ENCODE assay signal across 34 mouse cellular contexts in genomic region chr6:88188148-88188547, GRCm38 (mm10). TPM values are rescaled to one million over a fixed set of nuclear protein-coding genes. Genes with fewer than 3 reads are reported as not detected.
A peak's percentile ranks its signal among the peaks of the same experiment; 100 is the strongest.
DNase-seq lines count a peak whose midpoint lies in the region; ATAC-seq and TF ChIP-seq lines count a peak whose summit lies in the region.
"Had no signal": no experiment of that assay in that cellular context is flagged by ENCODE, and none has a peak within 500 bp of the region (broad histone marks: within the 10 kb centered on the region; RNA-seq: fewer than 3 reads in every experiment).

No protein-coding gene starts in this region.

- H3K9me3 ChIP-seq in forebrain, postnatal 0 days (ENCODE audit: low read length): no peaks in the 10 kb centered on the region
- H3K9me3 ChIP-seq in forebrain, embryonic 10.5 days: no peaks in the 10 kb centered on the region
- H3K9me3 ChIP-seq: embryonic facial prominence, embryonic 13.5 days; heart, embryonic 13.5 days; limb, embryonic 15.5 days; liver, embryonic 15.5 days had no signal

- H3K4me1 ChIP-seq in forebrain, postnatal 0 days (ENCODE audit: insufficient read depth): 0 out of 2 replicates have a peak, but pooled peaks cover 2% of the 10 kb centered on the region
- peaks cover 23% of the 10 kb centered on the region for H3K4me1 ChIP-seq in forebrain, embryonic 10.5 days
- peaks cover 9% of the 10 kb centered on the region for H3K4me1 ChIP-seq in lung, adult 2 months (ENCODE audit: control insufficient read depth, insufficient read depth, low read length)

- peak; percentile 75 for DNase-seq in forebrain, postnatal 0 days
- no peak for DNase-seq in forebrain, embryonic 10.5 days (ENCODE audit: extremely low spot score, low spot score)
- peak; percentile 34 for DNase-seq in left cerebral cortex, adult 11 months (ENCODE audit: low spot score)
- DNase-seq in left cerebral cortex, adult 2 months (ENCODE audit: extremely low spot score in 1 of 2, low spot score in 2 of 2): no peak
- peak; percentile 83 for DNase-seq in brain, adult 2 months (ENCODE audit: low read depth, low spot score)
- peak; percentile 63 to 73 for DNase-seq in right cerebral cortex, postnatal 10 days (ENCODE audit: low spot score in 2 of 2)
- no peak for DNase-seq in lung, adult 2 months
- DNase-seq: adrenal gland, postnatal 36 days; cerebellum, adult 11-12 months; cerebellum, postnatal 25 days; gastrocnemius, postnatal 14 days; heart, adult 18-20 months; heart, postnatal 14 days; kidney, postnatal 25 days; thymus, postnatal 14 days had no signal

- peaks cover 50% of the 10 kb centered on the region for H3K27me3 ChIP-seq in forebrain, postnatal 0 days (ENCODE audit: insufficient read depth, low read length)
- peaks cover 76% of the 10 kb centered on the region for H3K27me3 ChIP-seq in forebrain, embryonic 10.5 days (ENCODE audit: poor library complexity, severe bottlenecking)
- H3K27me3 ChIP-seq: Patski had no signal

- ATAC-seq in forebrain, postnatal 0 days: no peak
- ATAC-seq: intestine, postnatal 0 days; midbrain, embryonic 16.5 days; Patski had no signal

- WGBS in forebrain, postnatal 0 days: 57% methylated on average over 6 of the region's 6 CpGs
- WGBS in forebrain, embryonic 10.5 days: 81% methylated on average over 6 of the region's 6 CpGs
- 74% methylated on average over 6 of the region's 6 CpGs for WGBS in lung, adult 2 months

- no peak for TF ChIP-seq CTCF in forebrain, postnatal 0 days (IDR thresholded peaks at IDR 0.05; ENCODE audit: low read depth)
- TF ChIP-seq CTCF in left cerebral cortex, adult 2 months (IDR thresholded peaks at IDR 0.05): no peak
- TF ChIP-seq CTCF in lung, adult 2 months (IDR thresholded peaks at IDR 0.05; ENCODE audit: insufficient read depth, low read length): no peak

- H3K4me2 ChIP-seq in forebrain, postnatal 0 days (ENCODE audit: low read depth): no peak overlapping the region
- H3K4me2 ChIP-seq: embryonic facial prominence, embryonic 13.5 days; heart, embryonic 13.5 days; limb, embryonic 15.5 days; liver, embryonic 15.5 days had no signal

- no peak overlapping the region for H3K9ac ChIP-seq in forebrain, postnatal 0 days
- H3K9ac ChIP-seq: embryonic facial prominence, embryonic 13.5 days; heart, embryonic 13.5 days; limb, embryonic 15.5 days; liver, embryonic 15.5 days had no signal

- intact Hi-C loops in left cerebral cortex, adult 2 months (cut with DNase I): loop anchor here (2.0 to 5.0 kb wide), 4 partner anchors 63 to 314 kb away; no protein-coding TSS in a partner anchor

- no peak overlapping the region for H3K27ac ChIP-seq in forebrain, postnatal 0 days (ENCODE audit: low read depth, low read length)
- H3K27ac ChIP-seq in forebrain, embryonic 10.5 days: no peak overlapping the region
- no peak overlapping the region for H3K27ac ChIP-seq in left cerebral cortex, adult 2 months
- H3K27ac ChIP-seq: embryonic facial prominence, embryonic 13.5 days; heart, embryonic 13.5 days; limb, embryonic 15.5 days; liver, embryonic 15.5 days had no signal

- no peaks in the 10 kb centered on the region for H3K36me3 ChIP-seq in forebrain, postnatal 0 days (ENCODE audit: insufficient read depth)
- H3K36me3 ChIP-seq in forebrain, embryonic 10.5 days (replicated peaks): no peaks in the 10 kb centered on the region
- H3K36me3 ChIP-seq: embryonic facial prominence, embryonic 13.5 days; heart, embryonic 13.5 days; limb, embryonic 15.5 days; liver, embryonic 15.5 days had no signal

- H3K4me3 ChIP-seq in forebrain, postnatal 0 days (ENCODE audit: low read depth, low read length): no peak overlapping the region
- H3K4me3 ChIP-seq in forebrain, embryonic 10.5 days: no peak overlapping the region
- H3K4me3 ChIP-seq in left cerebral cortex, adult 2 months: no peak overlapping the region
- no peak overlapping the region for H3K4me3 ChIP-seq in lung, adult 2 months (replicated peaks; ENCODE audit: extremely low read depth, low read depth, low read length)
- H3K4me3 ChIP-seq: embryonic facial prominence, embryonic 13.5 days; erythroblast, embryonic 14.5 days; heart, embryonic 13.5 days; limb, embryonic 15.5 days; liver, embryonic 15.5 days; myocyte had no signal

- no peak for TF ChIP-seq POLR2A in lung, adult 2 months (IDR thresholded peaks at IDR 0.05; ENCODE audit: borderline replicate concordance, extremely low read depth, low read depth, low read length)

RNA-seq across cellular contexts. Expression of gene Gata2, which starts 5.5 kb away (rescaled TPM):
- 1.2 and 2.3 TPM in 2 replicates for total RNA-seq in forebrain, postnatal 0 days (2014; rRNA removed)
- 4.6 and 5.6 TPM in 2 replicates for polyA plus RNA-seq in forebrain, postnatal 0 days (2015; fragmentation: Nextera tagmentation; extraction: Ambion mirVana)
- 18.2 and 19.6 TPM in 2 replicates for polyA plus RNA-seq in forebrain, embryonic 10.5 days (2016; fragmentation: Nextera tagmentation; extraction: Ambion mirVana)
- total RNA-seq in left cerebral cortex, adult 2 months (2021): 1 to 10 TPM; 8.4 to 8.5 TPM
- polyA plus RNA-seq in lung, adult 2 months (2012; rRNA removed): 184 and 333 TPM in 2 replicates

RNA-seq across cellular contexts. Expression of gene Dnajb8, which starts 33.9 kb away (rescaled TPM):
- total RNA-seq in forebrain, postnatal 0 days (2014; rRNA removed): not detected in 2 replicates
- polyA plus RNA-seq in forebrain, postnatal 0 days (2015; fragmentation: Nextera tagmentation; extraction: Ambion mirVana): not detected in 2 replicates
- polyA plus RNA-seq in forebrain, embryonic 10.5 days (2016; fragmentation: Nextera tagmentation; extraction: Ambion mirVana): not detected in 2 replicates
- not detected for total RNA-seq in left cerebral cortex, adult 2 months (2021)
- polyA plus RNA-seq in lung, adult 2 months (2012; rRNA removed): not detected in 2 replicates
- total RNA-seq: adrenal gland, adult 18-20 months; adrenal gland, postnatal 36 days; ES-E14; gastrocnemius, postnatal 14 days; heart, adult 18-20 months; heart, postnatal 14 days; layer of hippocampus, postnatal 10 days; left cerebral cortex, postnatal 25 days; megakaryocyte-erythroid progenitor cell, adult 5-6 weeks had no signal
- polyA plus RNA-seq: embryonic facial prominence, embryonic 13.5 days; erythroblast, embryonic 14.5 days; heart, embryonic 13.5 days; hindbrain, embryonic 11.5 days; intestine, postnatal 0 days; kidney, embryonic 14.5 days; limb, embryonic 15.5 days; liver, embryonic 15.5 days; lung, embryonic 16.5 days; midbrain, embryonic 16.5 days; myocyte; neural tube, embryonic 14.5 days; Patski; spleen, adult 2 months had no signal

Comparison
In these comparisons a context has a peak if more than half of its experiments do, and no peak if none do; other contexts are left out.
1. DNase-seq: peak in forebrain, postnatal 0 days (single experiment), left cerebral cortex, adult 11 months (single experiment), brain, adult 2 months (single experiment) and right cerebral cortex, postnatal 10 days (2 of 2); none in forebrain, embryonic 10.5 days (single experiment), left cerebral cortex, adult 2 months (0 of 2) and lung, adult 2 months (single experiment).